Mouse (Mus musculus): ENCODE measurements around the gene Rerg. TPM values are rescaled to one million over a fixed set of nuclear protein-coding genes. Genes with fewer than 3 reads are reported as not detected.

Gene Rerg
- polyA plus RNA-seq, 1 experiment from 2014 or later: 21.1 TPM

DNA sequence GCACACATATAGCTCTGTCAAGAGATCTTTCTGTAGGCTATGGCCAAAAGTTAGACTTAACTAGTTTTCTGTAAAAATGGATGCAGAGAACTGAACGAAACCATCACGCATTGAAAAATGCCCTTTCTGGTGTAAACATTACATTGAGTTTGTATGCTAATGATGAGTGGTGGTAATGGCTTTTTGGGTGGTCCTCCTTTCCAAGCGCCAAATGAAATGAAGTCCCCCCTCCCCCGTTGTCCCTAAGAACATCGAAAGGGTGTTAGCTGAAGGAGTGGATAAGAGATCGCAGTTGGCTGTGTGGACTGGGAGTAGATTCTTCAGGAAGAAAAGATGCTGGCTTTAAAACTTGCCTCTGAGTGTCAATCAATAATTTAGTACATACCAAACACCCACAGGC lies 20.3 kb upstream of the Rerg start:
- Histone ChIP-seq H3K4me2 (no peak overlapping the region), H3K4me1 (peaks cover 19% of the 10 kb centered on the region; the same call in 1 of the 2 replicates), H3K36me3 (no peaks in the 10 kb centered on the region), H3K27ac (no peak overlapping the region), H3K9me3 (no peaks in the 10 kb centered on the region), H3K9ac (no peak overlapping the region), H3K27me3 (no peaks in the 10 kb centered on the region), H3K4me3 (no peak overlapping the region)
- 51% methylated on average over 6 of the region's 6 CpGs for WGBS
- no peak for ATAC-seq (ENCODE audit: borderline replicate concordance, extremely low read depth, low FRiP score, low TSS enrichment)

DNA sequence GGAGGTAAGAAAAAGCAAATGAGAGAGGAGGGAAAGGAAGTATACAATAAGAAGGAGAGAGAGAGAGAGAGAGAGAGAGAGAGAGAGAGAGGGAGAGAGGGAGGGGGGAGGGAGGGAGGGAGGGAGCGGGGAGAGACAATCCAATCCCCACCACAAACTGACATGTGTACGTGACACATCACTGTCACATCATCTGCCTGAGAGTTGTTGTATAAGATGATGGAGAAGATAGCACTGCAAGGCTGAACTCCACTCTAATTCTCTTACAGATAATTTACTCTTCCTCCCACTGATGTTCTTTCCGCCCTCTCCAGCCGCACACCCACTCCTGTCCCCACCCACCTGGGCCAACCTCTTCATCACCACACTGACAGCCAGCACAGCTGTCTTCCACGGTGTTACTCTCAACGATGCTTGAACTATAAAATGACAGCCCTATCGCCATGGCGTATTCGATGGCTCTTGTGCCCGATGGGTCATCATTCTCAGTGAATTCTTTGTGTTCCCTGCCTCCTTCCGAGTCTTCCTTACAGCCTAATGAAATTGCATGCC lies 18.2 kb upstream of the Rerg start:
- peak; percentile 55; the same call in 1 of the 2 replicates for ATAC-seq (ENCODE audit: borderline replicate concordance, extremely low read depth, low FRiP score, low TSS enrichment)
- no peaks in the 10 kb centered on the region for H3K27me3 ChIP-seq
- no peaks in the 10 kb centered on the region for H3K36me3 ChIP-seq
- H3K9ac ChIP-seq: no peak overlapping the region
- no peak overlapping the region for H3K4me3 ChIP-seq
- no peak overlapping the region for H3K4me2 ChIP-seq
- H3K27ac ChIP-seq: no peak overlapping the region
- WGBS: 20% methylated on average over 11 of the region's 11 CpGs
- no peaks in the 10 kb centered on the region for H3K9me3 ChIP-seq
- H3K4me1 ChIP-seq: peaks cover 19% of the 10 kb centered on the region; the same call in 1 of the 2 replicates

GRCm38 (mm10) chr6:137187426-137187825 lies 17.1 kb upstream of the Rerg start:
- H3K27me3 ChIP-seq: no peaks in the 10 kb centered on the region
- WGBS: 62% methylated on average over 3 of the region's 3 CpGs
- no peak overlapping the region for H3K9ac ChIP-seq
- H3K9me3 ChIP-seq: no peaks in the 10 kb centered on the region
- peaks cover 19% of the 10 kb centered on the region; the same call in 1 of the 2 replicates for H3K4me1 ChIP-seq
- H3K4me2 ChIP-seq: no peak overlapping the region
- ATAC-seq (ENCODE audit: borderline replicate concordance, extremely low read depth, low FRiP score, low TSS enrichment): no peak
- no peak overlapping the region for H3K4me3 ChIP-seq
- no peak overlapping the region for H3K27ac ChIP-seq
- H3K36me3 ChIP-seq: no peaks in the 10 kb centered on the region

GRCm38 (mm10) chr6:137180636-137181035 lies 10.3 kb upstream of the Rerg start:
- Histone ChIP-seq H3K27ac (no peak overlapping the region), H3K9me3 (no peaks in the 10 kb centered on the region), H3K4me1 (peaks cover 10% of the 10 kb centered on the region; the same call in 1 of the 2 replicates), H3K4me2 (no peak overlapping the region), H3K36me3 (no peaks in the 10 kb centered on the region), H3K4me3 (no peak overlapping the region), H3K27me3 (no peaks in the 10 kb centered on the region), H3K9ac (no peak overlapping the region)
- 47% methylated on average over 6 of the region's 6 CpGs for WGBS
- ATAC-seq (ENCODE audit: borderline replicate concordance, extremely low read depth, low FRiP score, low TSS enrichment): no peak

- H3K27ac ChIP-seq: peak overlapping the region; percentile 58; the same call in 1 of the 2 replicates
- peak; percentile 85; the same call in 1 of the 2 replicates for ATAC-seq (ENCODE audit: borderline replicate concordance, extremely low read depth, low FRiP score, low TSS enrichment)
- H3K9ac ChIP-seq: no peak overlapping the region
- H3K4me3 ChIP-seq: no peak overlapping the region
- H3K36me3 ChIP-seq: no peaks in the 10 kb centered on the region
- 17% methylated on average over 8 of the region's 8 CpGs for WGBS
- no peaks in the 10 kb centered on the region for H3K9me3 ChIP-seq
- H3K4me1 ChIP-seq: peaks cover 10% of the 10 kb centered on the region; the same call in 1 of the 2 replicates
- H3K27me3 ChIP-seq: no peaks in the 10 kb centered on the region
- no peak overlapping the region for H3K4me2 ChIP-seq
These were observed 9.8 kb upstream of the Rerg start for GRCm38 (mm10) chr6:137180115-137180514.

GRCm38 (mm10) chr6:137179026-137179425 lies 8.7 kb upstream of the Rerg start:
- Histone ChIP-seq H3K4me2 (no peak overlapping the region), H3K27me3 (no peaks in the 10 kb centered on the region), H3K4me1 (peaks cover 10% of the 10 kb centered on the region; the same call in 1 of the 2 replicates), H3K9ac (no peak overlapping the region), H3K4me3 (no peak overlapping the region), H3K9me3 (no peaks in the 10 kb centered on the region), H3K27ac (no peak overlapping the region), H3K36me3 (no peaks in the 10 kb centered on the region)
- WGBS: 45% methylated on average over 3 of the region's 3 CpGs
- no peak for ATAC-seq (ENCODE audit: borderline replicate concordance, extremely low read depth, low FRiP score, low TSS enrichment)

DNA sequence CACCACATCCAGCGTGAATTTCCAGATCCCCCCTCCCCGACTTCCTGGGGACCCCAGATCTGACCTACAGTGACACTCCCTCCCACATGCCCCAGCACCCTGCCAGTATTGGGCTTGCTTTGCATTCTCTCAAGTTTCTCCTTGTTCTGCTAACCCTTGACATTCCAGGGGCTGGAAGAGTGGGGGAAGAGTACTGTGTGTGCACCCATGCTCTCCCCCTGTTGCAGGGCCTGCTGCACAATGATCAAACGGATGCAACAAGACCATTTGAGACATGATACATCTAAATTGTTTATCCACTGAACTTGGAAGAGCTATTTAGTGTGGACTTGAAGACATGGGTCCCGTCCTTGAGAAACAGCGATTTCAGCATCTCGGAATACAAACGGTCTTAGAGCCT lies 349 bp upstream of the Rerg start:
- Histone ChIP-seq H3K4me1 (peaks cover 17% of the 10 kb centered on the region), H3K9ac (no peak overlapping the region), H3K4me3 (no peak overlapping the region), H3K36me3 (no peaks in the 10 kb centered on the region), H3K27ac (0 out of 2 replicates have a peak overlapping the region, but pooled peaks have one; percentile 20), H3K27me3 (no peaks in the 10 kb centered on the region), H3K4me2 (no peak overlapping the region), H3K9me3 (no peaks in the 10 kb centered on the region)
- WGBS: 25% methylated on average over 7 of the region's 7 CpGs
- peak; percentile 64; the same call in 1 of the 2 replicates for ATAC-seq (ENCODE audit: borderline replicate concordance, extremely low read depth, low FRiP score, low TSS enrichment)

- ATAC-seq (ENCODE audit: borderline replicate concordance, extremely low read depth, low FRiP score, low TSS enrichment): peak; percentile 89
- peaks cover 17% of the 10 kb centered on the region for H3K4me1 ChIP-seq
- WGBS: 1% methylated on average over 52 of the region's 53 CpGs
- H3K4me2 ChIP-seq: peak overlapping the region; percentile 91
- no peak overlapping the region for H3K27ac ChIP-seq
- peak overlapping the region; percentile 54 for H3K4me3 ChIP-seq
- no peaks in the 10 kb centered on the region for H3K27me3 ChIP-seq
- H3K36me3 ChIP-seq: no peaks in the 10 kb centered on the region
- H3K9ac ChIP-seq: peak overlapping the region; percentile 56
- no peaks in the 10 kb centered on the region for H3K9me3 ChIP-seq
These were observed 927 bp downstream of the Rerg start for GRCm38 (mm10) chr6:137169171-137169968.

DNA sequence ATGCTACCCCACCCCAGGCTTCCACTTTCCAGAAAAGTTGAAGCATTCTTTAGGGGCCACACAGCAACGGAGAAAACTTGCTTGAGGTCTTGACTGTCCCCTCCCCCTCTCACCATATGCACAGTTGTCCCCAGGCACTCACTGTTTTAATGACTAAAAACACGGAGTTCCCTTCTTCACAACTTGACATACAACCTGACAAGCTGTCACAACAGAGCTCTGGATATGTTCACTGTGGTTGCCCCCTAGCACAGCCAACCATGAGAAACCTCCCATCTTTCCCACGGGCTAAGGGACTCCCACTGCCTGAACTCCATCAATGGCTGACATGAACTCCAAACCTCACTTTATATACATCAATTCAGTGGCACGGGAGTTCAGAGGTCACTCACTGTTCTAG lies 3.5 kb downstream of the Rerg start:
- no peak for ATAC-seq (ENCODE audit: borderline replicate concordance, extremely low read depth, low FRiP score, low TSS enrichment)
- WGBS: 27% methylated on average over 4 of the region's 4 CpGs
- Histone ChIP-seq H3K27ac (no peak overlapping the region), H3K9me3 (no peaks in the 10 kb centered on the region), H3K4me1 (peaks cover 17% of the 10 kb centered on the region), H3K36me3 (no peaks in the 10 kb centered on the region), H3K4me3 (no peak overlapping the region), H3K4me2 (no peak overlapping the region), H3K9ac (no peak overlapping the region), H3K27me3 (no peaks in the 10 kb centered on the region)

DNA sequence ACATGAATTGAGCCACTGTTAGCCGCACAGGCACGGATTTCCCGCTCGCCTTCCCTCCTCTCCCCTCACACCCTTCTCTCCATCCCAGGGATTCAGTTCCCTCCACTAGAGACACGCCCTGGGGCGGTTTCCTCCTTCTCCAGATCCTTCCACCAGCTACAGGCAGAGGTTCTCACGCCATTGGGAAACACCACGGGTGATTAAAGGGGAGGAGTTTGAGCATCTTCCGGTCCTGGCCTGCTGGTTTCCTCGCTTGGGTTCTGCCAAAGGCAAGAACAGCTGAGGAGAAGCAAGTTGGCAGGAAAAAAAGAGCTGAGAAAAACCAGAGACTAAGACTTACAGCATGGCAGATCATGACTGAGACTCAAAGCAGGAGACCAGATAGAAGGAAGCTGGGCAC lies 6.7 kb downstream of the Rerg start:
- Histone ChIP-seq H3K4me1 (peaks cover 7% of the 10 kb centered on the region; the same call in 1 of the 2 replicates), H3K36me3 (no peaks in the 10 kb centered on the region), H3K4me3 (no peak overlapping the region), H3K9ac (no peak overlapping the region), H3K9me3 (no peaks in the 10 kb centered on the region), H3K27me3 (no peaks in the 10 kb centered on the region), H3K27ac (no peak overlapping the region), H3K4me2 (no peak overlapping the region)
- no peak for ATAC-seq (ENCODE audit: borderline replicate concordance, extremely low read depth, low FRiP score, low TSS enrichment)
- 73% methylated on average over 10 of the region's 10 CpGs for WGBS

DNA sequence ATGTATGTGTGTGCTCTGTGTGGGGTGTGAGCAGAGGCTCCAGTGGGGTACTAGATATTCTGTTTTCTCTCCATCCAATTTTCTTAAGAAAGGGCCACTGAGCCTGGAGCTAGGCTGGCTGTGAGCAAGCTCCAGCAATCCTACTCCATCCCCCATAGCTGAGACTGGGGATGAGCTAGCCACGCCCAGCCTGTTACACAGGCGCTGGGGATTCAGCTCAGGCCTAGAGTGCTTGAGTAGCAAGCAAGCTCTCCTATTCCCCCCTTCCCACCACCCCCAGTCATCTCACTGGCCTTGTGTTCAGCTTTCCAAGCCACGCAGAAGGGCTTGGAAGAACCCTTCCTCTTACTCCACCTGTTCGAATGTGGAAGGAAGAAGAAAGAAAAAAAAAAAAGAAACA lies 7.2 kb downstream of the Rerg start:
- Histone ChIP-seq H3K27me3 (no peaks in the 10 kb centered on the region), H3K27ac (no peak overlapping the region), H3K9ac (no peak overlapping the region), H3K4me2 (no peak overlapping the region), H3K9me3 (no peaks in the 10 kb centered on the region), H3K36me3 (no peaks in the 10 kb centered on the region), H3K4me3 (no peak overlapping the region), H3K4me1 (peaks cover 2% of the 10 kb centered on the region; the same call in 1 of the 2 replicates)
- ATAC-seq (ENCODE audit: borderline replicate concordance, extremely low read depth, low FRiP score, low TSS enrichment): no peak
- 80% methylated on average over 4 of the region's 4 CpGs for WGBS

DNA sequence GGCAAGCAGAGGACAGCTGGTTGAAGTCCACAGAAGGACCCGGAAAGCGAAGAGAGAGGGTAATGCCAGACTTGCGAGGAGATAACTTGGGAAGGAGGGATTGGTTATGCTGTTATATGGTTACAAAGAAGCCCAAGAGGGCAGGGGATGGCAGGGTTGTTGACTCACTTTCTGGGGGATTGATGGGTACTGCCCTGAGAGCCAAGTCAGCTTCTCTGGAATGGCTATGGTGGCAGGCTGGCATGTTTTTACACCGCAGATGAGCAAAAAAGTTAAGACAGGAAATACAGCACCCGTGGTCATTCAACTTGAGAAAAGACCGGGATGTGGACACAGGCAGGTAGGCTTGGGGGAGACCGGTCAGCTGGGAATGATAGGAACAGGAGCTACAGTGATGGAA lies 7.8 kb downstream of the Rerg start:
- Histone ChIP-seq H3K27ac (no peak overlapping the region), H3K9me3 (no peaks in the 10 kb centered on the region), H3K4me1 (no peaks in the 10 kb centered on the region), H3K9ac (no peak overlapping the region), H3K4me3 (no peak overlapping the region), H3K36me3 (no peaks in the 10 kb centered on the region), H3K27me3 (no peaks in the 10 kb centered on the region), H3K4me2 (no peak overlapping the region)
- 88% methylated on average over 7 of the region's 7 CpGs for WGBS
- ATAC-seq (ENCODE audit: borderline replicate concordance, extremely low read depth, low FRiP score, low TSS enrichment): no peak
